ENCODE assay signal across 21 mouse cellular contexts in the genomic region with DNA sequence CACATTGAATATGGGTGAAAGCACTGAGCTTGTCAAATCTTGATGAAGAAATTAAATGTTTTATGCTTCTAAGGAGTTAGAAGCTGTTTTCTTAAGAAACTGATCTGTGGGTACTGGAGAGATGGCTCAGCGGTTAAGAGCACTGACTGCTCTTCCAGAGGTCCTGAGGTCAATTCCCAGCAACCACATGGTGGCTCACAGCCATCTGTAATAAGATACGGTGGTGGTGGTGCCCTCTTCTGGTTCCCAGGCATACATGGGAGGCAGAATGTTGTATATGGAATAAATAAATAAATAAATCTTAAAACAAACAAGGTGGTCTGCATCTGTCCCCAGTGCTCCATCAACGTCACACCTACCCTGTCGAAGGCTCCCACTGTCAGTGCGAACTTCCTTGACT. TPM values are rescaled to one million over a fixed set of nuclear protein-coding genes. Genes with fewer than 3 reads are reported as not detected.
DNase-seq lines count a peak whose midpoint lies in the region; ATAC-seq and TF ChIP-seq lines count a peak whose summit lies in the region.
"Had no signal": no experiment of that assay in that cellular context is flagged by ENCODE, and none has a peak within 500 bp of the region (broad histone marks: within the 10 kb centered on the region; RNA-seq: fewer than 3 reads in every experiment).

No protein-coding gene starts in this region.

- DNase-seq in embryo, embryonic 10 days (ENCODE audit: low spot score) = peak; percentile 9
- DNase-seq in embryo, embryonic 9.5 days (ENCODE audit: extremely low spot score) = no peak
- DNase-seq in liver, embryonic 14.5 days (ENCODE audit: low read depth in 3 of 3, low spot score in 3 of 3) = no peak
- DNase-seq in liver, embryonic 11.5 days (ENCODE audit: low spot score) = no peak
- peak; percentile 56 for DNase-seq in 3T3-L1 (ENCODE audit: low read depth, low spot score)
- DNase-seq in embryo, embryonic 10.5 days (ENCODE audit: low spot score) = peak; percentile 24
- DNase-seq in cerebellum, postnatal 4 days (ENCODE audit: low spot score in 2 of 2) = no peak
- DNase-seq: adrenal gland, postnatal 25 days; cerebellum, adult 11 months; cerebellum, postnatal 10 days; gastrocnemius, postnatal 10 days; heart, adult 11 months; heart, postnatal 36 days; thymus, postnatal 36 days had no signal

- TF ChIP-seq CTCF in liver, embryonic 14.5 days (IDR thresholded peaks at IDR 0.05; ENCODE audit: low read depth) = peak; percentile 19

- ATAC-seq in liver, embryonic 14.5 days (ENCODE audit: insufficient read depth) = no peak
- no peak for ATAC-seq in liver, embryonic 11.5 days (replicated peaks; ENCODE audit: low FRiP score)
- no peak for ATAC-seq in monocyte, adult 5-6 weeks (replicated peaks; ENCODE audit: insufficient number of reproducible peaks, low FRiP score, low TSS enrichment, poor library complexity, severe bottlenecking)
- ATAC-seq: intestine, embryonic 15.5 days had no signal

- peaks cover 69% of the 10 kb centered on the region for H3K36me3 ChIP-seq in liver, embryonic 14.5 days (replicated peaks; ENCODE audit: control insufficient read depth, insufficient read depth, low read depth)
- peaks cover 33% of the 10 kb centered on the region; the same call in 1 of the 2 replicates for H3K36me3 ChIP-seq in liver, embryonic 11.5 days (ENCODE audit: control insufficient read depth, insufficient read depth, low read length)

- no peaks in the 10 kb centered on the region for H3K9me3 ChIP-seq in liver, embryonic 14.5 days (ENCODE audit: control insufficient read depth, low read length)
- H3K9me3 ChIP-seq in liver, embryonic 11.5 days (ENCODE audit: control insufficient read depth, low read length) = no peaks in the 10 kb centered on the region
- H3K9me3 ChIP-seq: embryonic facial prominence, embryonic 10.5 days; hindbrain, embryonic 15.5 days; intestine, embryonic 15.5 days; limb, embryonic 12.5 days; liver, embryonic 15.5 days; midbrain, embryonic 12.5 days had no signal

- H3K9ac ChIP-seq in liver, embryonic 14.5 days (replicated peaks) = no peak overlapping the region
- H3K9ac ChIP-seq in liver, embryonic 11.5 days (ENCODE audit: low read depth, low read length) = no peak overlapping the region
- H3K9ac ChIP-seq: hindbrain, embryonic 15.5 days; intestine, embryonic 15.5 days; limb, embryonic 12.5 days; liver, embryonic 15.5 days; midbrain, embryonic 12.5 days had no signal

- no peaks in the 10 kb centered on the region for H3K27me3 ChIP-seq in liver, embryonic 14.5 days (ENCODE audit: control insufficient read depth, insufficient read depth, low read length)
- no peaks in the 10 kb centered on the region for H3K27me3 ChIP-seq in liver, embryonic 11.5 days (replicated peaks; ENCODE audit: control insufficient read depth, insufficient read depth, low read length)
- H3K27me3 ChIP-seq: hindbrain, embryonic 15.5 days; intestine, embryonic 15.5 days; limb, embryonic 12.5 days; liver, embryonic 15.5 days; midbrain, embryonic 12.5 days had no signal

- H3K27ac ChIP-seq in liver, embryonic 14.5 days = no peak overlapping the region
- no peak overlapping the region for H3K27ac ChIP-seq in liver, embryonic 11.5 days (ENCODE audit: low read depth, low read length)
- H3K27ac ChIP-seq: embryonic facial prominence, embryonic 10.5 days; hindbrain, embryonic 15.5 days; intestine, embryonic 15.5 days; limb, embryonic 12.5 days; liver, embryonic 15.5 days; midbrain, embryonic 12.5 days had no signal

- TF ChIP-seq EP300 in liver, embryonic 14.5 days (IDR thresholded peaks at IDR 0.05; ENCODE audit: low read depth) = no peak

- no peak overlapping the region for H3K4me3 ChIP-seq in liver, embryonic 14.5 days (ENCODE audit: insufficient read depth in 1 of 2, low read depth in 2 of 2, low read length in 2 of 2)
- no peak overlapping the region for H3K4me3 ChIP-seq in liver, embryonic 11.5 days (ENCODE audit: low read depth, low read length)
- H3K4me3 ChIP-seq: embryonic facial prominence, embryonic 10.5 days; hindbrain, embryonic 15.5 days; intestine, embryonic 15.5 days; limb, embryonic 12.5 days; liver, embryonic 15.5 days; midbrain, embryonic 12.5 days had no signal

- 0 out of 4 replicates have a peak, but pooled peaks cover 0 to 4% of the 10 kb centered on the region in 2 experiments for H3K4me1 ChIP-seq in liver, embryonic 14.5 days (replicated peaks; ENCODE audit: control insufficient read depth in 2 of 2, insufficient read depth in 2 of 2, low read length in 1 of 2)
- no peaks in the 10 kb centered on the region; the same call in 1 of the 2 replicates for H3K4me1 ChIP-seq in liver, embryonic 11.5 days (replicated peaks; ENCODE audit: control insufficient read depth, insufficient read depth, low read length)
- H3K4me1 ChIP-seq: embryonic facial prominence, embryonic 10.5 days; hindbrain, embryonic 15.5 days; intestine, embryonic 15.5 days; limb, embryonic 12.5 days had no signal

- WGBS in liver, embryonic 14.5 days (ENCODE audit: insufficient replicate concordance) = 87% methylated on average over 5 of the region's 5 CpGs
- WGBS in liver, embryonic 11.5 days = 81% methylated on average over 5 of the region's 5 CpGs

- H3K4me2 ChIP-seq in liver, embryonic 14.5 days (ENCODE audit: low read depth) = no peak overlapping the region
- no peak overlapping the region for H3K4me2 ChIP-seq in liver, embryonic 11.5 days
- H3K4me2 ChIP-seq: hindbrain, embryonic 15.5 days; intestine, embryonic 15.5 days; limb, embryonic 12.5 days; liver, embryonic 15.5 days; midbrain, embryonic 12.5 days had no signal

RNA-seq across cellular contexts. Expression of a gene that starts 29.9 kb away (rescaled TPM):
- polyA plus RNA-seq in liver, embryonic 14.5 days (2012; rRNA removed) = 9.9 and 14.4 TPM in 2 replicates
- polyA plus RNA-seq in liver, embryonic 14.5 days (2014; fragmentation: Nextera tagmentation; extraction: Ambion mirVana) = 19.8 and 21.6 TPM in 2 replicates
- 29.2 and 33.7 TPM in 2 replicates for polyA plus RNA-seq in liver, embryonic 11.5 days (2014; fragmentation: Nextera tagmentation; extraction: Ambion mirVana)
- 30.9 to 49.8 TPM (median 34.4 TPM) in 3 replicates for total RNA-seq in monocyte, adult 5-6 weeks (2017)

RNA-seq across cellular contexts. Expression of a gene that starts 39.4 kb away (rescaled TPM):
- 8.5 and 11.9 TPM in 2 replicates for polyA plus RNA-seq in liver, embryonic 14.5 days (2012; rRNA removed)
- 17.6 and 18.0 TPM in 2 replicates for polyA plus RNA-seq in liver, embryonic 14.5 days (2014; fragmentation: Nextera tagmentation; extraction: Ambion mirVana)
- polyA plus RNA-seq in liver, embryonic 11.5 days (2014; fragmentation: Nextera tagmentation; extraction: Ambion mirVana) = 33.1 and 33.2 TPM in 2 replicates
- 1,089 to 1,183 TPM (median 1,123 TPM) in 3 replicates for total RNA-seq in monocyte, adult 5-6 weeks (2017)

Comparison
In these comparisons a context has a peak if more than half of its experiments do, and no peak if none do; other contexts are left out.
1. DNase-seq: peak in embryo, embryonic 10 days (single experiment), 3T3-L1 (single experiment) and embryo, embryonic 10.5 days (single experiment); none in embryo, embryonic 9.5 days (single experiment), liver, embryonic 14.5 days (0 of 3), liver, embryonic 11.5 days (single experiment) and cerebellum, postnatal 4 days (0 of 2).